Mouse (Mus musculus): ENCODE measurements around the gene Crk.

GRCm38 (mm10) chr11:75751082-75751481 is 72.0 kb downstream of the Crk start:
- TF ChIP-seq CTCF (IDR thresholded peaks at IDR 0.05; ENCODE audit: borderline replicate concordance, extremely low read depth, insufficient read depth, insufficient read length) (0 out of 2 replicates have a peak, but pooled peaks have one; percentile 1), POLR2A (IDR thresholded peaks at IDR 0.05; ENCODE audit: borderline replicate concordance, extremely low read depth, insufficient read depth, insufficient read length, poor library complexity, severe bottlenecking) (no peak)

Data from brain, embryonic 14.5 days (tissue).